Mouse (Mus musculus) MEL (cell line): ENCODE measurements around the gene Rab3gap2.

ENCODE experiments used
- CHD1 ChIP-seq: IDR thresholded peaks from 2 replicates; pipeline ENCODE4 v1.6.1; 2012; ENCODE audit warnings: low read depth, mild to moderate bottlenecking, inconsistent platforms, low read length, improper control_type of control experiment
- CTCF ChIP-seq, 3 experiments: IDR thresholded peaks in 2 of 3; conservative IDR thresholded peaks in 1 of 3; 2 replicates each; pipeline ENCODE4 v1.5.1; 2011 to 2012; ENCODE audit warnings: low read length in 3 of 3, low read depth in 2 of 3, mild to moderate bottlenecking in 2 of 3, improper control_type of control experiment in 1 of 3, inconsistent platforms in 1 of 3, mixed read lengths in 1 of 3, moderate library complexity in 1 of 3; ENCODE audit not compliant: control insufficient read depth in 1 of 3, insufficient read depth in 1 of 3, poor library complexity in 1 of 3, severe bottlenecking in 1 of 3
- EP300 ChIP-seq, 2 experiments: IDR thresholded peaks; 2 replicates each; pipeline ENCODE4 v1.6.1; 2011; ENCODE audit warnings: improper control_type of control experiment in 2 of 2, low read length in 2 of 2, low read depth in 1 of 2, mild to moderate bottlenecking in 1 of 2
- NRF1 ChIP-seq: IDR thresholded peaks from 2 replicates; pipeline ENCODE4 v1.6.1; 2014; ENCODE audit warnings: low read depth, mild to moderate bottlenecking, inconsistent platforms, low read length, improper control_type of control experiment, moderate library complexity; ENCODE audit not compliant: poor library complexity, insufficient read depth, severe bottlenecking
- USF1 ChIP-seq: IDR thresholded peaks from 2 replicates; pipeline ENCODE4 v1.6.1; 2014; ENCODE audit warnings: low read depth, mild to moderate bottlenecking, inconsistent platforms, low read length, improper control_type of control experiment, moderate library complexity

DNA sequence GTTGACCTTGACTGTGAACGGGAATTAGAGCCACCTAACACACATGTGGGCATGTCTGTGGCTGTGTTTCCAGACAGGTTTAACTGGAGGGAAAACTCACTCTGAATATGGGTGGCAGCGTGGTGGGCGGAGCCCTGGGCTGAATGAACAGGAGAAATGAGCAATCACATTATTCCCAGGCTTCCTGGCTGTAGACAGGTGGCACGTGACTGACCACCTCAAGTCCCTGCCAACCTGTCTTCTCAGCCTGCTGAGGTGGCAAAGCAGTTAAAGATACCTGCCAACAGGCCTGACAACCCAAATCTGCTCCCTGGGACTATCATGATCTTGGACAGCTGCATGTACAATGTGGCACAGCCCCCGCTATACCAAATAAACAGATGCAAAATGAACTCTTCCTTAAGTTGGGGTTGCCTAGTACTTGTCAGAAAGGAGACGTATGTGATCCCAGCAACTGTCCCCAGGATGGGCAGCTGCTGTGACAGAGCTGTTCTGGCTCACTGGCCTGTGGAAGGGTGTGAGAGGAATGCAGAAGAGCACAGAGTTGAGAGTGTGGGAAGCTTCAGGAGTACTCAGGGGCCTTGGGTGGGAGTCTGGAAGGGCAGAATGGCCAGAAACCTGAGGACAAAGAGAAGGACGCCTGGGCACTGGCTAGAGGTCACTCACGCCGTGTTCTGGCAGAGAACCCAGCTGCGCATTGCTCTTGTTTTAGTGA is 88.9 kb downstream of the Rab3gap2 start:
- TF ChIP-seq EP300 (IDR thresholded peaks at IDR 0.05; ENCODE audit: low read depth in 1 of 2, low read length in 2 of 2) (no peak), CTCF (IDR thresholded peaks at IDR 0.05 in 2 of 3, conservative IDR thresholded peaks at IDR 0.05 in 1 of 3; ENCODE audit: control insufficient read depth in 1 of 3, insufficient read depth in 1 of 3, low read depth in 2 of 3, low read length in 3 of 3, poor library complexity in 1 of 3, severe bottlenecking in 1 of 3) (no peak), CHD1 (no peak), USF1 (no peak), NRF1 (no peak)
